Mouse (Mus musculus): ENCODE data around the gene Plppr4.

The Plppr4 gene

DNA sequence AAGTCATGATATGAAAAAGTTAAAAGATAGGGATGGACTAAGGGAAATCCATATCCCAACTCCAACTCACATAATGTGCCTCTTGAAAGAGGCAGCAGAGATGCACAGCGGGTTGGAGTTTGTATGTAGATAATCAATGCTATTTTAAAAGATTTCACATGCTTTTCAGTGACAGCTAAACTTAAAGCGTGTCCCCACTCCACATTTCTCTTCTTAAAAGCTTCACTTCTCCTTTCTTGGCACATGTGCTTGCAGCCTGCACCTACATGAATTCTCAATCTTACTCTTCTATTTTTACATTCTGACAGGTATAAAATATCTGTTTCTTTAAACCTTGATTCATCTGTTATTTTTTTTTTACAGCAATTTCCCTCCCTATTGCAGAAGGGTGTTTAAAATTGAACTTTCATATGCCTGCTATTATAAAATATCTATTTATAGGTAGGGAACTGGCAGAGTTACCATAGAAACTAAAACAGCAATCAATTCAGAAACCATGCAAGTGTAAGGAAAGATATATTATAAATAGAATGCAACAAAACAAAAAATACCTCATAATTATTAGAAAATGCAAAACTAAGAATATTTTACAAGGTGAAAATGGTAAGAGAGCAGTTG lies 66.3 kb downstream of the Plppr4 start:
- no peak for DNase-seq (ENCODE audit: low read depth)

Data from 416B (cell line).